Comparison of ENCODE assay signal across 8 mouse cellular contexts in genomic region chr11:87578963-87579601, GRCm38 (mm10). TPM values are rescaled to one million over a fixed set of nuclear protein-coding genes. Genes with fewer than 3 reads are reported as not detected.
A peak's percentile ranks its signal among the peaks of the same experiment; 100 is the strongest.
DNase-seq lines count a peak whose midpoint lies in the region; ATAC-seq lines count a peak whose summit lies in the region.

No protein-coding gene starts in this region.

- peaks cover 4% of the 10 kb centered on the region for H3K4me1 ChIP-seq in neural tube, embryonic 11.5 days (ENCODE audit: control insufficient read depth, insufficient read depth, low read length)
- peaks cover 8% of the 10 kb centered on the region for H3K4me1 ChIP-seq in forebrain, embryonic 11.5 days (replicated peaks; ENCODE audit: control insufficient read depth, insufficient read depth, low read length)
- H3K4me1 ChIP-seq in hindbrain, embryonic 14.5 days (replicated peaks; ENCODE audit: control insufficient read depth, insufficient read depth, low read length): peaks cover 9% of the 10 kb centered on the region
- H3K4me1 ChIP-seq in liver, embryonic 11.5 days (replicated peaks; ENCODE audit: control insufficient read depth, insufficient read depth, low read length): peaks cover 17% of the 10 kb centered on the region
- H3K4me1 ChIP-seq in neural tube, embryonic 12.5 days: peaks cover 15% of the 10 kb centered on the region

- no peaks in the 10 kb centered on the region for H3K9me3 ChIP-seq in neural tube, embryonic 11.5 days (ENCODE audit: control insufficient read depth, low read length)
- no peaks in the 10 kb centered on the region for H3K9me3 ChIP-seq in forebrain, embryonic 11.5 days (ENCODE audit: control insufficient read depth, low read length)
- H3K9me3 ChIP-seq in hindbrain, embryonic 14.5 days (ENCODE audit: control insufficient read depth, low read length): no peaks in the 10 kb centered on the region
- no peaks in the 10 kb centered on the region for H3K9me3 ChIP-seq in liver, embryonic 11.5 days (ENCODE audit: control insufficient read depth, low read length)
- H3K9me3 ChIP-seq in neural tube, embryonic 12.5 days: no peaks in the 10 kb centered on the region

- H3K36me3 ChIP-seq in neural tube, embryonic 11.5 days (ENCODE audit: control insufficient read depth, insufficient read depth, low read length): no peaks in the 10 kb centered on the region
- no peaks in the 10 kb centered on the region for H3K36me3 ChIP-seq in forebrain, embryonic 11.5 days (ENCODE audit: control insufficient read depth, insufficient read depth, low read length)
- H3K36me3 ChIP-seq in hindbrain, embryonic 14.5 days (replicated peaks; ENCODE audit: control insufficient read depth, insufficient read depth): no peaks in the 10 kb centered on the region
- H3K36me3 ChIP-seq in liver, embryonic 11.5 days (ENCODE audit: control insufficient read depth, insufficient read depth, low read length): no peaks in the 10 kb centered on the region
- no peaks in the 10 kb centered on the region for H3K36me3 ChIP-seq in neural tube, embryonic 12.5 days

- no peak for DNase-seq in neural tube, embryonic 11.5 days (ENCODE audit: low spot score)
- DNase-seq in neural tube, embryonic 10.5 days (ENCODE audit: extremely low spot score, low spot score): no peak
- DNase-seq in forebrain, embryonic 11.5 days (ENCODE audit: low spot score): no peak
- peak; percentile 28 for DNase-seq in hindbrain, embryonic 14.5 days (ENCODE audit: low spot score)
- no peak for DNase-seq in liver, embryonic 11.5 days (ENCODE audit: low spot score)
- no peak for DNase-seq in urinary bladder, postnatal 10 days (ENCODE audit: low spot score)
- no peak for DNase-seq in spleen, adult 12 weeks (ENCODE audit: low spot score)

- H3K4me3 ChIP-seq in neural tube, embryonic 11.5 days (ENCODE audit: low read depth, low read length): peak overlapping the region; percentile 51
- H3K4me3 ChIP-seq in forebrain, embryonic 11.5 days (ENCODE audit: low read depth, low read length): peak overlapping the region; percentile 54
- peak overlapping the region; percentile 49 for H3K4me3 ChIP-seq in hindbrain, embryonic 14.5 days (replicated peaks; ENCODE audit: low read length)
- H3K4me3 ChIP-seq in liver, embryonic 11.5 days (ENCODE audit: low read depth, low read length): peak overlapping the region; percentile 61
- H3K4me3 ChIP-seq in neural tube, embryonic 12.5 days: peak overlapping the region; percentile 55

- ATAC-seq in neural tube, embryonic 11.5 days (ENCODE audit: insufficient read depth, low FRiP score, low TSS enrichment): no peak
- ATAC-seq in forebrain, embryonic 11.5 days (replicated peaks; ENCODE audit: low FRiP score): 0 out of 2 replicates have a peak, but pooled peaks have one; percentile 44
- peak; percentile 46 for ATAC-seq in hindbrain, embryonic 14.5 days (ENCODE audit: low FRiP score)
- ATAC-seq in liver, embryonic 11.5 days (replicated peaks; ENCODE audit: low FRiP score): peak; percentile 43; the same call in 1 of the 2 replicates
- peak; percentile 59; the same call in 1 of the 2 replicates for ATAC-seq in neural tube, embryonic 12.5 days (ENCODE audit: low FRiP score, low read depth)

- H3K27me3 ChIP-seq in neural tube, embryonic 11.5 days (ENCODE audit: control insufficient read depth, insufficient read depth, low read length): no peaks in the 10 kb centered on the region
- H3K27me3 ChIP-seq in forebrain, embryonic 11.5 days (ENCODE audit: control insufficient read depth, insufficient read depth, low read length): no peaks in the 10 kb centered on the region
- no peaks in the 10 kb centered on the region for H3K27me3 ChIP-seq in hindbrain, embryonic 14.5 days (ENCODE audit: control insufficient read depth, insufficient read depth, low read length)
- H3K27me3 ChIP-seq in liver, embryonic 11.5 days (replicated peaks; ENCODE audit: control insufficient read depth, insufficient read depth, low read length): no peaks in the 10 kb centered on the region
- 0 out of 2 replicates have a peak, but pooled peaks cover 7% of the 10 kb centered on the region for H3K27me3 ChIP-seq in neural tube, embryonic 12.5 days (replicated peaks)

- H3K27ac ChIP-seq in neural tube, embryonic 11.5 days (ENCODE audit: low read depth, low read length): no peak overlapping the region
- no peak overlapping the region for H3K27ac ChIP-seq in forebrain, embryonic 11.5 days (ENCODE audit: low read depth, low read length)
- H3K27ac ChIP-seq in hindbrain, embryonic 14.5 days: 0 out of 2 replicates have a peak overlapping the region, but pooled peaks have one; percentile 7
- H3K27ac ChIP-seq in liver, embryonic 11.5 days (ENCODE audit: low read depth, low read length): no peak overlapping the region; the same call in 1 of the 2 replicates
- H3K27ac ChIP-seq in neural tube, embryonic 12.5 days: no peak overlapping the region

- WGBS in neural tube, embryonic 11.5 days: 19% methylated on average over 10 of the region's 10 CpGs
- 15% methylated on average over 10 of the region's 10 CpGs for WGBS in forebrain, embryonic 11.5 days
- WGBS in hindbrain, embryonic 14.5 days: 12% methylated on average over 10 of the region's 10 CpGs
- 19% methylated on average over 10 of the region's 10 CpGs for WGBS in liver, embryonic 11.5 days
- 19% methylated on average over 10 of the region's 10 CpGs for WGBS in neural tube, embryonic 12.5 days

- H3K4me2 ChIP-seq in neural tube, embryonic 11.5 days (ENCODE audit: low read depth): peak overlapping the region; percentile 96
- peak overlapping the region; percentile 96 for H3K4me2 ChIP-seq in forebrain, embryonic 11.5 days (ENCODE audit: low read depth, low read length, severe bottlenecking)
- peak overlapping the region; percentile 88 for H3K4me2 ChIP-seq in hindbrain, embryonic 14.5 days (replicated peaks)
- peak overlapping the region; percentile 98 for H3K4me2 ChIP-seq in liver, embryonic 11.5 days
- H3K4me2 ChIP-seq in neural tube, embryonic 12.5 days (replicated peaks): peak overlapping the region; percentile 96

- peak overlapping the region; percentile 67; the same call in 1 of the 2 replicates for H3K9ac ChIP-seq in neural tube, embryonic 11.5 days (ENCODE audit: low read length)
- peak overlapping the region; percentile 72 for H3K9ac ChIP-seq in forebrain, embryonic 11.5 days (ENCODE audit: low read length)
- peak overlapping the region; percentile 72 for H3K9ac ChIP-seq in hindbrain, embryonic 14.5 days
- peak overlapping the region; percentile 64 for H3K9ac ChIP-seq in liver, embryonic 11.5 days (ENCODE audit: low read depth, low read length)
- peak overlapping the region; percentile 78 for H3K9ac ChIP-seq in neural tube, embryonic 12.5 days

RNA-seq across cellular contexts. Expression of gene Sept4, which starts 10.4 kb away (rescaled TPM):
- polyA plus RNA-seq in neural tube, embryonic 11.5 days (2014; fragmentation: Nextera tagmentation; extraction: Ambion mirVana): 8.0 and 8.8 TPM in 2 replicates
- polyA plus RNA-seq in forebrain, embryonic 11.5 days (2014; fragmentation: Nextera tagmentation; extraction: Ambion mirVana): 8.0 and 8.8 TPM in 2 replicates
- 26.2 and 29.6 TPM in 2 replicates for polyA plus RNA-seq in hindbrain, embryonic 14.5 days (2014; fragmentation: Nextera tagmentation; extraction: Ambion mirVana)
- polyA plus RNA-seq in liver, embryonic 11.5 days (2014; fragmentation: Nextera tagmentation; extraction: Ambion mirVana): 11.1 and 12.8 TPM in 2 replicates
- 13.1 and 15.9 TPM in 2 replicates for polyA plus RNA-seq in neural tube, embryonic 12.5 days (2016; fragmentation: Nextera tagmentation; extraction: Ambion mirVana)

RNA-seq across cellular contexts. Expression of gene Gm11492, which starts 12.6 kb away (rescaled TPM):
- not detected in 2 replicates for polyA plus RNA-seq in neural tube, embryonic 11.5 days (2014; fragmentation: Nextera tagmentation; extraction: Ambion mirVana)
- polyA plus RNA-seq in forebrain, embryonic 11.5 days (2014; fragmentation: Nextera tagmentation; extraction: Ambion mirVana): not detected in 2 replicates
- polyA plus RNA-seq in hindbrain, embryonic 14.5 days (2014; fragmentation: Nextera tagmentation; extraction: Ambion mirVana): not detected in 2 replicates
- not detected in 2 replicates for polyA plus RNA-seq in liver, embryonic 11.5 days (2014; fragmentation: Nextera tagmentation; extraction: Ambion mirVana)
- not detected in 2 replicates for polyA plus RNA-seq in neural tube, embryonic 12.5 days (2016; fragmentation: Nextera tagmentation; extraction: Ambion mirVana)

RNA-seq across cellular contexts. Expression of gene Mtmr4, which starts 12.9 kb away (rescaled TPM):
- 84.9 and 95.9 TPM in 2 replicates for polyA plus RNA-seq in neural tube, embryonic 11.5 days (2014; fragmentation: Nextera tagmentation; extraction: Ambion mirVana)
- 72.2 and 75.6 TPM in 2 replicates for polyA plus RNA-seq in forebrain, embryonic 11.5 days (2014; fragmentation: Nextera tagmentation; extraction: Ambion mirVana)
- polyA plus RNA-seq in hindbrain, embryonic 14.5 days (2014; fragmentation: Nextera tagmentation; extraction: Ambion mirVana): 53.4 and 68.7 TPM in 2 replicates
- polyA plus RNA-seq in liver, embryonic 11.5 days (2014; fragmentation: Nextera tagmentation; extraction: Ambion mirVana): 31.5 and 34.8 TPM in 2 replicates
- polyA plus RNA-seq in neural tube, embryonic 12.5 days (2016; fragmentation: Nextera tagmentation; extraction: Ambion mirVana): 74.0 and 77.4 TPM in 2 replicates

RNA-seq across cellular contexts. Expression of gene Hsf5, which starts 37.9 kb away (rescaled TPM):
- polyA plus RNA-seq in neural tube, embryonic 11.5 days (2014; fragmentation: Nextera tagmentation; extraction: Ambion mirVana): 0.18 and 0.24 TPM in 2 replicates
- 0.37 and 0.52 TPM in 2 replicates for polyA plus RNA-seq in forebrain, embryonic 11.5 days (2014; fragmentation: Nextera tagmentation; extraction: Ambion mirVana)
- 0.31 and 0.33 TPM in 2 replicates for polyA plus RNA-seq in hindbrain, embryonic 14.5 days (2014; fragmentation: Nextera tagmentation; extraction: Ambion mirVana)
- polyA plus RNA-seq in liver, embryonic 11.5 days (2014; fragmentation: Nextera tagmentation; extraction: Ambion mirVana): 0.08 and 0.10 TPM in 2 replicates
- 0.41 and 0.49 TPM in 2 replicates for polyA plus RNA-seq in neural tube, embryonic 12.5 days (2016; fragmentation: Nextera tagmentation; extraction: Ambion mirVana)
